Mouse (Mus musculus): Measurements from ENCODE around the gene Rbm26. TPM values are rescaled to one million over a fixed set of nuclear protein-coding genes. Genes with fewer than 3 reads are reported as not detected.
A peak's percentile ranks its signal among the peaks of the same experiment; 100 is the strongest.

Rbm26 gene
- polyA plus RNA-seq, 1 experiment from 2014 or later: 38.2 TPM

DNA sequence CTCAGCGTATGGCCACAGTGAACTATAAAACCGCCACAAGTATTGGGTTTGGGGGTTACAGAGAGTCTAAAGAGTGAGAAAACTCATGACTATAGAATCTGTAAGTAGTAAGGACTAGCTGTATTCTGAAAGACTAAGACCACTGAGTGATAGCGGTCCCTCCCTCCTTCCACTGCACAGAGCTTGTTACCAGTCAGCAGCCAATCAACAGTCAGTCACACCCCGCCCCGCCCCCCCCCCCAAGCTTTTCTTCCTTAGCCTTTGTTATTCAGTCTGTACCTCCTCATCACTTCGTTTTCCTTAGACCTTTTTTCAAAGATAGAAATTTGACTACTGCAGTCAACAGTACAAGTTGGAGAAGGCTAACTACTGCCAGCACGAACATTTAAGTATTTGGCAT, 1.9 kb upstream of the Rbm26 start:
- Histone ChIP-seq H3K4me2 (ENCODE audit: low read length) (no peak overlapping the region), H3K36me3 (ENCODE audit: control insufficient read depth, insufficient read depth) (no peaks in the 10 kb centered on the region), H3K4me3 (replicated peaks; ENCODE audit: low read length) (no peak overlapping the region), H3K9ac (replicated peaks; ENCODE audit: low read depth, low read length) (no peak overlapping the region), H3K27me3 (replicated peaks; ENCODE audit: control insufficient read depth, insufficient read depth, low read length) (no peaks in the 10 kb centered on the region), H3K4me1 (replicated peaks; ENCODE audit: control insufficient read depth, insufficient read depth, low read length) (peaks cover 16% of the 10 kb centered on the region), H3K9me3 (ENCODE audit: control insufficient read depth, low read length) (no peaks in the 10 kb centered on the region), H3K27ac (ENCODE audit: low read length) (no peak overlapping the region)
- no peak for ATAC-seq
- 63% methylated on average over 7 of the region's 7 CpGs for WGBS

DNA sequence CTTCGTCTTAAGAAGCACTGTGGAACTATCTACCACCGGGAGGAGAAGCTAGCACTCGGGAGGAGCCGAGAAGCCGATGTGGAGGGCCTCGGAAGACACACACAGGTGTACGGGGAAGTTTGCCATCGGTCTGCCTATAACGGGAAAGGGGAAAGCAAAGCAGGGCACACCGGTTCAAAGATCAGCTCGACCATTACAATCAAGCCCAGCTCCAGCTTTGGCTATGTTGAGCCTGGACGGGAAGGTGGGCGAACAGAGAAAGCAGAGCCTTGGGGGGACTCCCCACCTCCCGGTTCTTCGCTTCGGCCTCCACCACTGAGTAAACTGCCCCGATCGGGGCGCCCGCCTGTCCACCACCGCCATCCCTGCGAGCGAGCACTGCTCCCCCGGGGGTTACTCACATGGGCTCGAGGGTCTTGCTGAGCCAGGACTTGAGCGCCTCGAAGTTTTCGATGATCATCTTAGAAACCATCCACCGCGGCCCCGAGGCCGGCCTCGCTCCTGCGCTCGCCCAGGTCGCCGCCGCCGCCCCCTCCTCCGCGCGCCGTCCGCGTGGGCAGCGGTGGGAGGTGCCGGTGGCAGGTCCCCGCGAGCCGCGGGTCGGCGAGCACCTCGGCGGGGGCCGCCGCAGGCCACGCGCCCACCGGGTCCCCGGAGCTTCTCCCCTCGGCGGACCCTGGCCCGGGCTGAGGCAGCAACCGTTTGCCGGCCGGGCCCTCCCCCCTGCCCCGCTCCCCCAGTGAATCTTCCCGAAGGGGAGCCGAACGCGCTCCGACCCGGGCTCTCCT, 552 bp downstream of the Rbm26 start:
- H3K4me2 ChIP-seq (ENCODE audit: low read length): peak overlapping the region; percentile 88
- H3K4me1 ChIP-seq (replicated peaks; ENCODE audit: control insufficient read depth, insufficient read depth, low read length): peaks cover 24% of the 10 kb centered on the region
- no peaks in the 10 kb centered on the region for H3K36me3 ChIP-seq (ENCODE audit: control insufficient read depth, insufficient read depth)
- H3K9me3 ChIP-seq (ENCODE audit: control insufficient read depth, low read length): no peaks in the 10 kb centered on the region
- peak overlapping the region; percentile 96 for H3K9ac ChIP-seq (replicated peaks; ENCODE audit: low read depth, low read length)
- peak overlapping the region; percentile 95 for H3K4me3 ChIP-seq (replicated peaks; ENCODE audit: low read length)
- under 1% methylated on average over 71 of the region's 74 CpGs for WGBS
- H3K27ac ChIP-seq (ENCODE audit: low read length): peak overlapping the region; percentile 97
- peak; percentile 80 for ATAC-seq
- H3K27me3 ChIP-seq (replicated peaks; ENCODE audit: control insufficient read depth, insufficient read depth, low read length): no peaks in the 10 kb centered on the region

DNA sequence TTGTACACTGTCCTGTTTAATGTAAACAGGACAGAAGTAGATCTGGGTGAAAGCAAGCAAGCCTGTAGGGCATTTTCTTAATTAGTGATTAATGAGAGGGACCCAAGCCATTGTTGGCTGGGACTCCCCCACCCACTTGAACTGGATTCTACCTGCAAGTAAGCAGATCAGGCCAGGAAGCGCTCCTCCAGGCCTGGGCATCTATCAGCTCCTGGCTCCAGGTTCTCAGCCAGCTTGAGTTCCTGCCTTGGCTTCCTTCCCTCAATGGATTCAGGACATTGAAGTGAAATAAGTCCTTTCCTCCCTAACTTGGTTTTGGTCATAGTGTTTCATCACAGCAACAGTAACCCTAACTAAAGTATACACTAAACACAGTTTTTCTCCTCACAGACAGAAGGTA, 9.9 kb downstream of the Rbm26 start:
- whole genome bisulfite sequencing: 68% methylated on average over 1 of the region's 1 CpGs
- Histone ChIP-seq H3K4me1 (replicated peaks; ENCODE audit: control insufficient read depth, insufficient read depth, low read length) (no peaks in the 10 kb centered on the region; the same call in none of the 2 replicates), H3K36me3 (ENCODE audit: control insufficient read depth, insufficient read depth) (no peaks in the 10 kb centered on the region), H3K9ac (replicated peaks; ENCODE audit: low read depth, low read length) (no peak overlapping the region), H3K9me3 (ENCODE audit: control insufficient read depth, low read length) (no peaks in the 10 kb centered on the region), H3K4me3 (replicated peaks; ENCODE audit: low read length) (no peak overlapping the region), H3K27me3 (replicated peaks; ENCODE audit: control insufficient read depth, insufficient read depth, low read length) (no peaks in the 10 kb centered on the region), H3K4me2 (ENCODE audit: low read length) (no peak overlapping the region), H3K27ac (ENCODE audit: low read length) (no peak overlapping the region)
- ATAC-seq: no peak

DNA sequence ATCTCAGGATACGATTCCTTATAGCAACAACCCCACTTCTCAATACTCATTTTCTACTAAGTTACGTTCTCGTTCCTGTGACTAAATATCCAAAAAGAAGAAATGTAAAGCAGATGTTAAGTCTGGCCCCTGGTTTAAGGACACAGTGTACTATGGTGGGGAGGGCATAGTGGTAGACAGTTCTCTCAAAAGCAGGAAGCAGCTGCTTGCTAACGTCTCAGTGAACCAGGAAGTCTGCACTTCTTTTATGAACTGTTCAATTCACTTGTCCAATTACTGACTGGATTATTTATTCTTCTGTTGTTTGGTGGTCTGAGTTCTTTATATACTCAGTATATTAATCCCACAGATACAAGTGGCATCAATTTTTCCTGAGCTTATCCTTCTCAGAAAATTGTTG, 12.3 kb downstream of the Rbm26 start:
- H3K4me1 ChIP-seq (replicated peaks; ENCODE audit: control insufficient read depth, insufficient read depth, low read length): no peaks in the 10 kb centered on the region
- no peak overlapping the region for H3K4me3 ChIP-seq (replicated peaks; ENCODE audit: low read length)
- no peaks in the 10 kb centered on the region for H3K36me3 ChIP-seq (ENCODE audit: control insufficient read depth, insufficient read depth)
- H3K27ac ChIP-seq (ENCODE audit: low read length): no peak overlapping the region
- 66% methylated on average over 4 of the region's 4 CpGs for WGBS
- H3K27me3 ChIP-seq (replicated peaks; ENCODE audit: control insufficient read depth, insufficient read depth, low read length): no peaks in the 10 kb centered on the region
- H3K4me2 ChIP-seq (ENCODE audit: low read length): no peak overlapping the region
- no peak overlapping the region for H3K9ac ChIP-seq (replicated peaks; ENCODE audit: low read depth, low read length)
- no peaks in the 10 kb centered on the region for H3K9me3 ChIP-seq (ENCODE audit: control insufficient read depth, low read length)
- no peak for ATAC-seq

DNA sequence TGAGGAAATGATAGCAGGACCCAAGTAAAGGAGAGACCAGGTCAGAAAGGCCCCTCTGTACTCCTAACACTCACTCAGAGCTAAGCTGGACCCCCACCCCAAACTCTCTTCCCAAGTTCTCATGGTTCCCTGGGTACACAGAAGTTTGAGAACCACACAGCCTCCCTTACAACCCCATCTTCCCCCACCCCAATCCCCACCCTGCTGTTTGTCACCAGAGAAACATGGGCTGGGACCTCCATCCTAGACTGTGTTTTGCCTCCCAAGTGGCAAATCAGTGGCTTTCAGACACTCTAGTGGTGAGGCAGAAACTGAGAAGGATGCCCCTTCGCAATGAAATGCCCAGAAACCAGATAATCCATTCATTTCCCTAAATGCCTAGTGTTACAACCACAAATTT, 15.8 kb downstream of the Rbm26 start:
- ATAC-seq: no peak
- 96% methylated on average over 1 of the region's 1 CpGs for WGBS
- H3K27ac ChIP-seq (ENCODE audit: low read length): no peak overlapping the region

DNA sequence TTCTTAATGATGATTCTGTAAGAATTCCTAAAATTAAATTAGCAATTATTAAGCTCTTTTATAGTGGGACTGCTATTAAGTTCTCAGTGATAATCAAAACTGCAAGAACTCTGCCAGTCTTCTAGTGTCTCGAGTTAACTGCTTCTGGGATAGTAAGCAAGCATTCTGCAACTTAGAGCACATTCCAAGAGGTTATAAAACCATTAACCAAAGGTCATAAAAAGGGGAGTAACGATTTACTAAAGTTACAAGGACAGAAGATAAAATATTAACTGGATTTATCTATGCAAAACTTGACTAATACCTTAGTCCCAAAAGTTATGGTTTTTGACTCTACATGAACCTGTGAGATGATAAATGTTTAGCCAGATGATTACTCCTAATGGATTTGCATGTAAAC, 18.6 kb downstream of the Rbm26 start:
- H3K36me3 ChIP-seq (ENCODE audit: control insufficient read depth, insufficient read depth): 0 out of 2 replicates have a peak, but pooled peaks cover 2% of the 10 kb centered on the region
- H3K4me3 ChIP-seq (replicated peaks; ENCODE audit: low read length): no peak overlapping the region
- no peak overlapping the region for H3K4me2 ChIP-seq (ENCODE audit: low read length)
- WGBS: 94% methylated on average over 2 of the region's 2 CpGs
- no peak overlapping the region for H3K9ac ChIP-seq (replicated peaks; ENCODE audit: low read depth, low read length)
- ATAC-seq: no peak
- no peaks in the 10 kb centered on the region for H3K27me3 ChIP-seq (replicated peaks; ENCODE audit: control insufficient read depth, insufficient read depth, low read length)
- no peaks in the 10 kb centered on the region for H3K9me3 ChIP-seq (ENCODE audit: control insufficient read depth, low read length)
- no peak overlapping the region for H3K27ac ChIP-seq (ENCODE audit: low read length)
- H3K4me1 ChIP-seq (replicated peaks; ENCODE audit: control insufficient read depth, insufficient read depth, low read length): no peaks in the 10 kb centered on the region

More for the DNA sequence above, 15.8 kb downstream of the Rbm26 start:
- no peak overlapping the region for H3K9ac ChIP-seq (replicated peaks; ENCODE audit: low read depth, low read length)
- H3K27me3 ChIP-seq (replicated peaks; ENCODE audit: control insufficient read depth, insufficient read depth, low read length): no peaks in the 10 kb centered on the region
- H3K9me3 ChIP-seq (ENCODE audit: control insufficient read depth, low read length): no peaks in the 10 kb centered on the region
- no peaks in the 10 kb centered on the region for H3K4me1 ChIP-seq (replicated peaks; ENCODE audit: control insufficient read depth, insufficient read depth, low read length)
- no peak overlapping the region for H3K4me2 ChIP-seq (ENCODE audit: low read length)
- no peaks in the 10 kb centered on the region for H3K36me3 ChIP-seq (ENCODE audit: control insufficient read depth, insufficient read depth)
- H3K4me3 ChIP-seq (replicated peaks; ENCODE audit: low read length): no peak overlapping the region

DNA sequence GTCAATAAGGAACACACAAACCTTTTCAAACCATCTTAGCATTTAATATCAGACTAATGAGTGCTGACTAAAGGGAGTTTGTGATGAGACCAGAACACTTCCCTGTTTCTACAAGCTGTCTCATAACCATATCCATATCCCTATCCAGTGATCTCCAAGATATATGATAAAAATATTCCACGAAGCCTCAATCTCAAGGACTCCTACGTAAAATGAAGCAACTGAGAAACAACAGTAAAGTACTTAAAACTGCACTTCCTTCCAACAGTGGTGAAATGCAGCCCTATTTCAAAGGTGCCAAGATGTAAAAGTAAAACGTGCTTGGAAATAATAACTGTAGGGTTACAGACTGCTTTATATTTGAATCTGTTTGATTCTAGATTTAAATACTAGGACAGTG, 43.1 kb downstream of the Rbm26 start:
- peaks cover 3% of the 10 kb centered on the region; the same call in 1 of the 2 replicates for H3K36me3 ChIP-seq (ENCODE audit: control insufficient read depth, insufficient read depth)
- no peak overlapping the region for H3K9ac ChIP-seq (replicated peaks; ENCODE audit: low read depth, low read length)
- no peaks in the 10 kb centered on the region for H3K27me3 ChIP-seq (replicated peaks; ENCODE audit: control insufficient read depth, insufficient read depth, low read length)
- no peaks in the 10 kb centered on the region for H3K9me3 ChIP-seq (ENCODE audit: control insufficient read depth, low read length)
- no peak overlapping the region for H3K4me2 ChIP-seq (ENCODE audit: low read length)
- 95% methylated on average over 3 of the region's 3 CpGs for WGBS
- H3K4me1 ChIP-seq (replicated peaks; ENCODE audit: control insufficient read depth, insufficient read depth, low read length): no peaks in the 10 kb centered on the region
- no peak overlapping the region for H3K27ac ChIP-seq (ENCODE audit: low read length)
- H3K4me3 ChIP-seq (replicated peaks; ENCODE audit: low read length): no peak overlapping the region
- no peak for ATAC-seq

DNA sequence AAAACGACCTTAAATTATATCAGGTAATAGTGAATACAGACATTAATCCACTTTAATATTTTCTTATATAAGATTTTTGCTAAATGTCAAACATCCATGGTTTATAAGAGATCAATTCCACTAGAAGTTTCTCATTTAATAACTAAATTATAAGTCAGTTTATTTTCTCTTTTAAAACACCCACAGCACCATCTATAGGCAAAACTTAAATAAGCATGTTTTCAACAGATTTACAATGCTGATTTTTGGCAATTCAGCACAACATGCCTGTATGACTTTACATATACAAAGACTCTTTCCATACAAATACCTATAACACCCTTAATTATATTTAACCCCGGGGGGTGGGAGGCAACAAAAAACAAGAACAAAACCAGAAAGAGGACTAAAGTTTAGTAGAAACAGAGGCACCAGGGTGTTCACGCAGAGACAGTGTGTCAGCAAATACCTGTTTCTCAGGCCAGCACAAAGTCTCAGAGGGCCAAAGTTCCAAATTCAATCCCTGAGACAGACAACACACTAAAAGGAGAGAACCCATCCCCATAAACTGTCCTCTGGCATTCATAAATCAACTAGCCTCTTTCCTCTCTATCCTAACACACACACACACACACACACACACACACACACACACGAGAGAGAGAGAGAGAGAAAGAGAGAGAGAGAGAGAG, 49.3 kb downstream of the Rbm26 start:
- H3K9me3 ChIP-seq (ENCODE audit: control insufficient read depth, low read length): no peaks in the 10 kb centered on the region
- no peak overlapping the region for H3K4me2 ChIP-seq (ENCODE audit: low read length)
- H3K36me3 ChIP-seq (ENCODE audit: control insufficient read depth, insufficient read depth): peaks cover 12% of the 10 kb centered on the region
- no peaks in the 10 kb centered on the region for H3K27me3 ChIP-seq (replicated peaks; ENCODE audit: control insufficient read depth, insufficient read depth, low read length)
- H3K27ac ChIP-seq (ENCODE audit: low read length): no peak overlapping the region
- WGBS: 86% methylated on average over 4 of the region's 4 CpGs
- no peaks in the 10 kb centered on the region for H3K4me1 ChIP-seq (replicated peaks; ENCODE audit: control insufficient read depth, insufficient read depth, low read length)
- H3K4me3 ChIP-seq (replicated peaks; ENCODE audit: low read length): no peak overlapping the region
- no peak overlapping the region for H3K9ac ChIP-seq (replicated peaks; ENCODE audit: low read depth, low read length)
- no peak for ATAC-seq

DNA sequence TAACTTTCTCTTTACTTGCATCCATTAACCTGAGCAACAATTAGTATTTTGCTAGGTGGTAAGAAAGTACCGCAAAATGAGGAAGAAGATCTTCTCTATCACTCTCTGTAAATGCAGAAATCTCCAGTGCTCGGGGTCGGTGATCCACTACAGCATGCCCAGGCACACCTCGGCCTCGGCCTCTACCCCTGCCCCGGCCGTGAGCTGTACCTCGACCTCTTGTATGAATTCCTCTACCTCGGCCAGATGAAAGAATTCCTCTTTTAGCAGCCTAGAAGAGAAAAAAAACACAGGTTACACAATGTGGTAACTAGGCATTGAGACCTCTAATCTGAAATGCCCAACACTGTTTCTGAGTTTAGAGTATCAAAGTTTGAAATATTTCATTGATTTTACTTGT, 52.6 kb downstream of the Rbm26 start:
- Histone ChIP-seq H3K27me3 (replicated peaks; ENCODE audit: control insufficient read depth, insufficient read depth, low read length) (no peaks in the 10 kb centered on the region), H3K9me3 (ENCODE audit: control insufficient read depth, low read length) (no peaks in the 10 kb centered on the region), H3K27ac (ENCODE audit: low read length) (no peak overlapping the region), H3K4me2 (ENCODE audit: low read length) (no peak overlapping the region), H3K4me3 (replicated peaks; ENCODE audit: low read length) (no peak overlapping the region), H3K4me1 (replicated peaks; ENCODE audit: control insufficient read depth, insufficient read depth, low read length) (no peaks in the 10 kb centered on the region), H3K9ac (replicated peaks; ENCODE audit: low read depth, low read length) (no peak overlapping the region), H3K36me3 (ENCODE audit: control insufficient read depth, insufficient read depth) (peaks cover 14% of the 10 kb centered on the region)
- WGBS: 95% methylated on average over 9 of the region's 9 CpGs
- ATAC-seq: no peak

Measured in forebrain, embryonic 16.5 days (tissue).